Mouse (Mus musculus) frontal cortex, postnatal 36 days (tissue): Measurements from ENCODE around the gene Fbrsl1.

ENCODE experiments used
- DNase-seq, 2 experiments: peaks; one replicate each; pipeline ENCODE4 v3.0.0; 2022; ENCODE audit warnings: low spot score in 2 of 2

Gene Fbrsl1

DNA sequence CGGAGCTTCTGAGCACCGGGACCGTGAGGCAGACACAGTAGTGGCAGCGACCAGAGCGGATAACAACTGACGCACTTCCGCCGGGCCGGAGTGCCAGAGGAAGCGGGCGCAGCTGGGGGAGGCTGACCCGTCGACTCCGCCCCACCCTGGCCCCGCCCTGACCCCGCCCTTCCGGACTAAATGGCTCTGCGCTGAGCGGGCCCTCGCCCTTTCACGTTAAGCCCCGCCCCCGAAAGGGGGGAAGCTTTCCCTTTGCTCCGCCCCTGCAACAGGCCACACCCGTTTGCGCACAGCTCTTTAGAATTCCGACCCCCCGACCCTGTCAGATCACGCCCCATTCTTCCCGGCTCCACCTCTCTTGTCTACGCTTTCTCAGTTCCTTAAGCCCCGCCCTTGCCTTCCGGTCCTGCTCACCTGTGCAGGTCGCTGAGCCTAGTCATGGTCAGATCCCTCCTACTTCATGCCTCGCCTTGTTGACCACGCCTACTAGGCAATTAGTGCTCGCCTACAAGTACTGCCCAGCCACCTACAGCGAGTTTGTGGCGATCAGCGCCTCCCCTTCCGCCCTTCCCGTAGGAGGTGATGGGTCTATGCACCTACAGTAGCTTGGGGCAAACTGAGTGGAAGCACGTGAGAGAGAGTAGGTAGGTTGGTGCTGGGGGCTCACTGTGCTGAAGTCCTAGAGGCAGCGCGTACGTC lies at the start of gene Fbrsl1:
Gene Fbrsl1, minus strand, starts transcription at position 68 of the 699 bp plus-strand sequence.
- DNase-seq = peak; percentile 91

- DNase-seq = no peak
These were observed 49.8 kb upstream of the Fbrsl1 start for GRCm38 (mm10) chr5:110498071-110498470.

DNA sequence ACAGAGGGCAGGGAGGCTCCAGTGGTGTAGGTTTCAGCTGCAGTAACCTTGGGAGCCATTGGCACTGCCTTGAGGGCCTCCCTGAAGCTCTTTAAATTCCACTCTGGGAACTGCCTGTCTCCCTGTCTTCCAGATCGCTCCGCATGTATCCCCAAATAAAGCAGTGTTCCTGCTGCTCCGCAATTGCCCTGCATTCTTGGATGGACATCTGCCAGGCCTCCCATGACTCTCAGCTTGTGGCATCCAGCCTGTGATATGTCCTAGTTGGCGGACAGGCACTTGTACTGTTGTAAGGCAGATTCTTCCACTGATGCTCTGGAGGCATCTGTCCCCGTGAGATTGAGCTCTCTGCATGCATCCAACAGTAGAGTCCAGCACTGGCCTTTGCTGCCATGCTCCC lies 49.3 kb upstream of the Fbrsl1 start:
- no peak for DNase-seq

DNA sequence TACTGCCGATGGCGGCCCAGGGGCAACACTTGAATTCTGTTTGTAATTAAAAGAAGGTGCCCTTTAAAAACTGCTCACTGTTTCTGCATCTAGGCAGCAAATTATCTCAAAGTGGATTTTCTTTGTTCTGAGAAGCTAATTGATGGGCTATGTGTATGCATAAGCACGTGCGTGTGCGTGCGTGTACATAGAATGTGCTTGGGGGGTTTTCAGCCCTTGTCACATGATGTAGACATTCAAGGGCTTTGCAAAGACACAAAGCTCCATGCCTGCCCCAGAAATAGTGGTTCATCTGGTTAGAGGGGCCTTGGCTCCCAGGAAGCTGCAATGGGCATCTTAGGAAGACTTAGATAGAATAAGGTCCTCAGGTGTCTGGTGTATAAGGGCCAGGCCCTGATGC lies 46.7 kb upstream of the Fbrsl1 start:
- no peak for DNase-seq

DNA sequence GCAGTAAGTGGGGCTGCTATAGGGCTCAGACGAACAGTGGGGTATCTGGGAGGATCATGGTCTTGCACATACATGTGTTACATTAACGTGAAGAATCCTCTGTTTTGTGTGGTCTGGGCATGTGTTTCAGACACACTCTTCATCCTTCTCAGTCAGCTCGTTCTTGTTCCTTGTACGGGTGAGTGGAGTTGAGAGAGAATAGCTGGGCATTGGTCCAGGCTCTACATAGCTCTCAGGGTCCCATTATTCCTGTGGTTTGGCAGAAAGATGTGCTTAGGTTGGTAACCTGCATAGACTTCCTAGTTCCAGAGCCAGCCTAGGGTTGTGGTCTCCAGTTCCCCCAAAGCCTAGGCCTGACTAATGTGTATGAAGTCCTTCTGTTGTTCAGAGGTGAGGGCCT lies 46.1 kb upstream of the Fbrsl1 start:
- no peak for DNase-seq

- peak; percentile 70 to 78 for DNase-seq
These were observed 45.5 kb upstream of the Fbrsl1 start for GRCm38 (mm10) chr5:110493785-110494184.

DNA sequence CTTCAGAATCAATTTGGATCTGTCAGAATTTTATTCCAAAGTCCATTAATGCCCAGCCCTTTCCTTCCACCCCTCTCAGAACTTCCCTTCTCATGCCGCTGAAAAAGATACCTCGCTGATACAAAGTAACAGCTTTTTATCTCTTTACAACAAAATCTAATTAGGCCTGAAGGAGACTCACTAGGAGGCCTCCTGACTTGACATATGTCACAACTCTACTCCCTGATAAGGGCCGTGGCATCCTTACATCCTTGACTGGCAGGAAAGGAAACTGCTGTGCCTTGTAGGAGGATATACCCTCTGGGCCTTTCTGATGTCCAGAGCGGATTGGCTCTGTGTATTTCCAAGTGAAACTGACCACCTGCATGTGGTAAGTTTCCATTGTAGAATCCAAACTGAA lies 41.3 kb upstream of the Fbrsl1 start:
- no peak for DNase-seq

DNA sequence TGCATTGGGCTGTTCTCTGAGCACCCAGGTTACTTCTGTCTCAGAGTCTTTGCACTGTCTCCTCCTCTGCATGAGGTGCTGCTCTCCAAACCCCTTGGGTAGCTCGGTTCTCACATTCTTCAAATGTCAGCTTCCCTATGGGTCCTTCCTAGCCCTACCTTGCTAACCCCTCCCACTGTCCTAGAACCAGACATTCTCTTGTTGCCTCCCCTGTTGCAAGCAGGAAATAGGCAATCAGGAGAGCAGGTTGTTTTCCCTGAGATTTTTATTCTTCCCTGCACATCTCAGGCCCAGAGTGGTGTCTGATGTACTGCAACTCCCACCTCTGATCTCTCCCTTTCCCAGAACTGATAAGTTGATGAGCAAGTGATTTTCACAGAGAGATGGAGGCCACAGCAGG lies 39.6 kb upstream of the Fbrsl1 start:
- DNase-seq = no peak

- no peak for DNase-seq
These were observed 38.5 kb upstream of the Fbrsl1 start for GRCm38 (mm10) chr5:110486674-110487334.

DNA sequence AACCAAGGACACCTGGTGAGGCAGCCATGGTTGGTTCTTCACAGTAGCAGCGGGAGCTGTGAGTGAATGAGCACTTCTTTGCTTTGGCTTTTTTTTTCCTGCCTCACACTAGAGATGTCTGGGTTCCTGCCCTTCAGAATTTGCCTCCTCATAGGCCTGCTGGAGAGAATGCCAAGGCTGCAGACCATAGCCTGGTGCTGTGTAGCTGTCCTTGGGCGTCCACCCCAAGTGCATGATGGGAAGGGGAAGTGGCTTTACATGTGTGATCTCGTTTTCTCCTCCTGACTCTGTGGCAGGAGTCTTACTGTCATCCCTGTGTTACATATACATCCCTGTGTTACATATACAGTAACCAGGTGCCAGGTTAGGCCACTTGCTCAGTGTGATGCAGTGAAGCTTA lies 36.4 kb upstream of the Fbrsl1 start:
- no peak for DNase-seq

GRCm38 (mm10) chr5:110479228-110479627 lies 30.9 kb upstream of the Fbrsl1 start:
- no peak for DNase-seq

- DNase-seq = no peak
These were observed 25.9 kb upstream of the Fbrsl1 start for GRCm38 (mm10) chr5:110474156-110474555.

DNA sequence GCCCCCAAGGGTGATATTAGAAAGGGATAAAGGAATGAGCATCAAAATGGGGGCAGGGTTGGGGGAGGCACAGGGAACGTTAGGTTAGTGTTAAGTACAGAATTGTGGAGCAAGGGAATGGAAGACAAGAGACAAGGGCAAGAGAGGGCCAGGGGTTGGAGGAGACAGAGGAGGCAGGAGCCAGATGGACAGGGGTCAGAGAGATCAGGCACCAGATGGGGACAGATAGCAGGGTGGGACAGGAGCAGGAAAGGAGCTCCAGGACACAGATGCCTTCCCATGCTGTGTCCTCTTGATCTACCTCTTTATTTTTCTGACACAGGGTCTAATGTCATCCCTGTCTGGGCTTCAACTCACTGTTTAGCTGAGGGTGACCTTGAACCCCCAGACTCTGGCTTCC lies 24.5 kb upstream of the Fbrsl1 start:
- DNase-seq = no peak

DNA sequence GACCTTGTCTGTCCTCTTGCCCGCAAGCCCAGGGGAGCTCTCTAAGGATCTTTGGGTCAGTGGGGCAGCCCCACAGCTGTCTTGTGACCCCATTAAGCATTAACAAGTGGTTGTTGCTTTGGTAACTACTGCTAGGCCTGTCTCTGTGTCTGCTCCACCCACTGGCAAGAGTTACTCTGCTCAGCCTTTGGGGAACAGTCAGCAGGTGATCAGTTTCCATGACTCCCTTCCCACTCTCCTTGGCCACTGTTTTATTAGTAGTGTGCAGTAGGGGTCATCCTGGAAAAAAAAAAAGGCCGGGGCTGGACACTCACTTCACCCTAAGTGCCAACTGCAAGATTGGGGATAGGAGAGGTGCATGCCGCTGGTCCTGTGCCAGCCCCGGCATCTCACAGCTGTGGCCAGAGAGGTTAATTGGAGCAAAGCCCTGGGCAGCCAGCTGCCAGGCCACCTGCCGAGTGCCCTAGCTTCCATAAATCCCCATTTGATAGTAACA lies 23.7 kb upstream of the Fbrsl1 start:
- DNase-seq = no peak

- DNase-seq = no peak
These were observed 23.0 kb upstream of the Fbrsl1 start for GRCm38 (mm10) chr5:110471285-110471684.

GRCm38 (mm10) chr5:110469227-110469925 lies 21.1 kb upstream of the Fbrsl1 start:
- DNase-seq = no peak

- DNase-seq = no peak
These were observed 20.0 kb upstream of the Fbrsl1 start for GRCm38 (mm10) chr5:110468296-110468695.

DNA sequence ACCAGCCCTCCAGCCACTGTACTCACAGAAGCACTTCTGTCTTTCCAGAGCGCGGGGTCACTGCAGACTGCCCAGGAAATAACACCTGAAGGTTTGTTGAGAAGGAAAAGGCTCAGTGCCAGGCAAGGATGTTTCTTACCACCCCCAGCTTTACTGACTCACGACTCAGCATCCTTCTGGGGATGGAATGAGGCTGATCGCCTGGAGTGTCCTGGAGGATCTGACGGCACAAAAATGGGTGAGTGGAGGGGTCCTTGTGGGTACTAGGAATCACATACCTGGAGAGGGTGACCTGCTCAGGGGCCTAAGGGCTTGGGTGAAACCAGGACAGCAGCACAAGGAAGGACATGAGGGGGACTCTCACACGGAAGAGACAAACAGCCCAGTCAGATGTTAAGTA lies 19.4 kb upstream of the Fbrsl1 start:
- no peak for DNase-seq

DNA sequence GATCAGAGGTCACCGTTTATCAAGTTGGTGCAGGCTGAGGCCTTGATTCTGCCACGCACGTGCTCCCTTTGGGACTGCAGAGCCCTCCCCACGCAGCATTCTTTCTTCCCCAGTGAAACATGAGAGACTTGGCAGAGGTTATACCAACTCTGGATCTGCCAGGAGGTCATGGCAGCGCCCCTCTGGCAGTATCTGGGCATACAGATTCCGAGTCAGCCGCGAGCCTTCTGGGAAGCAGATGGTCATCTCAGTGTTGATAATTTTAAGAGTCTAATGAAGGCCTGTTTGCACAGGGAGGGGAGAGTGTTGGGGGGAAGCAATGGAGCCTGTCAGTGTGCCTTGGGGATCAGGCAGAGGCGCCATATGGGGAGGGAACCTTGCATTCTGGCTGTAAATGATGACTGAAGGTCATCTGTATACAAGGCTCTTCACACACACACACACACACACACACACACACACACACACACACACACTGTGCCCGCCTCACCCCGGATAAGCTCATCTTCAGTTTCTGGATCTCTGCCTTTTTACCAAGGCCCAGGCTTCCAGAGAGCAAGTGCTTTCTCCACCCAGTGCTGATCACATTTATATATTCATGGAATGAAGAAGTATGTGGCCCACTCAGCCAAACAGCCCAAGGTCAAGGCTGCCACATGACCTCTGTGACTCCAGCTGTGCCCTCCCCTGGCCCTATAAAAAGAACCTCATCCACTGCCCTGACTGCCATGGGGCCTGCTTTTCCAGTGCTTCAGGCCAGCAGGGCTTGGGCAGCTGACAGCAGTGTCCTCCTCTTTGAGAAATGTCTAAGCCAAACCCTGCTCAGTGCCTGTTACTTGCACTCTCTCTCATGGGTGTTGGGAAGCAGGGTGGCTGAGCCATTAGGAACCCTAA lies 18.5 kb upstream of the Fbrsl1 start:
- no peak for DNase-seq

- DNase-seq = no peak
These were observed 14.3 kb upstream of the Fbrsl1 start for GRCm38 (mm10) chr5:110462646-110463045.

GRCm38 (mm10) chr5:110458936-110459335 lies 10.6 kb upstream of the Fbrsl1 start:
- peak; percentile 62 to 66 for DNase-seq

GRCm38 (mm10) chr5:110455272-110455671 lies 7.0 kb upstream of the Fbrsl1 start:
- no peak for DNase-seq
